Mouse (Mus musculus) right cerebral cortex, postnatal 36 days (tissue): ENCODE results near the gene D230025D16Rik.
"Not testable (repeated sequence)": the region's sequence is repeated elsewhere in the genome, so short reads cannot be mapped to it uniquely, and the experiment has no call there.

ENCODE experiments used
- DNase-seq, 2 experiments: peaks; one replicate each; pipeline ENCODE4 v3.0.0; 2022; ENCODE audit warnings: low spot score in 2 of 2, mixed read lengths in 1 of 2

D230025D16Rik gene

GRCm38 (mm10) chr8:105224413-105225271 is at the start of gene D230025D16Rik:
D230025D16Rik (plus strand) TSS chr8:105225145.
- DNase-seq = peak; percentile 87 to 89

GRCm38 (mm10) chr8:105175287-105175686 is 49.7 kb upstream of the D230025D16Rik start:
- not testable (repeated sequence) for DNase-seq

GRCm38 (mm10) chr8:105178211-105178800 is 46.6 kb upstream of the D230025D16Rik start:
- DNase-seq = no peak

GRCm38 (mm10) chr8:105182201-105182600 is 42.7 kb upstream of the D230025D16Rik start:
- DNase-seq = no peak

GRCm38 (mm10) chr8:105186467-105187005 is 38.4 kb upstream of the D230025D16Rik start:
- DNase-seq = no peak

- DNase-seq = peak in 1 of 2 experiments; percentile 13
Measured at GRCm38 (mm10) chr8:105192182-105192581, 32.8 kb upstream of the D230025D16Rik start.

- no peak for DNase-seq
Measured at GRCm38 (mm10) chr8:105205748-105206147, 19.2 kb upstream of the D230025D16Rik start.

- no peak for DNase-seq
Measured at GRCm38 (mm10) chr8:105206766-105207275, 18.1 kb upstream of the D230025D16Rik start.

- DNase-seq = no peak
Measured at GRCm38 (mm10) chr8:105207675-105208273, 17.2 kb upstream of the D230025D16Rik start.

GRCm38 (mm10) chr8:105209153-105210110 is 15.5 kb upstream of the D230025D16Rik start:
- no peak for DNase-seq

GRCm38 (mm10) chr8:105214104-105214503 is 10.8 kb upstream of the D230025D16Rik start:
- DNase-seq = no peak

GRCm38 (mm10) chr8:105217926-105218522 is 6.9 kb upstream of the D230025D16Rik start:
- no peak for DNase-seq

- DNase-seq = no peak
Measured at GRCm38 (mm10) chr8:105223850-105224249, 1.1 kb upstream of the D230025D16Rik start.

GRCm38 (mm10) chr8:105225272-105225593 is 288 bp downstream of the D230025D16Rik start:
- DNase-seq = no peak

- DNase-seq = no peak
Measured at GRCm38 (mm10) chr8:105225917-105226316, 972 bp downstream of the D230025D16Rik start.

GRCm38 (mm10) chr8:105231503-105232320 is 6.8 kb downstream of the D230025D16Rik start:
- no peak for DNase-seq

- not testable (repeated sequence) for DNase-seq
Measured at GRCm38 (mm10) chr8:105232321-105232693, 7.4 kb downstream of the D230025D16Rik start.

- no peak for DNase-seq
Measured at GRCm38 (mm10) chr8:105233126-105233935, 8.4 kb downstream of the D230025D16Rik start.

- DNase-seq = no peak
Measured at GRCm38 (mm10) chr8:105235206-105235605, 10.3 kb downstream of the D230025D16Rik start.
